Mouse (Mus musculus) cerebellum, postnatal 10 days (tissue): ENCODE measurements at regions not wholly inside any gene's neighbourhood (a gene's known extent, or its start where the extent isn't known, plus 50 kb on each side); places are given as distances from the start of the nearest gene placed in this dataset.

Experiments used
- DNase-seq, 2 experiments: peaks; one replicate each; pipeline ENCODE4 v3.0.0; 2021; ENCODE audit warnings: mixed read lengths in 2 of 2

- DNase-seq, result no peak
These were observed 50.1 kb upstream of the Arhgap29 start for GRCm38 (mm10) chr3:121902246-121902645.

GRCm38 (mm10) chr3:121900429-121900844 is 51.9 kb upstream of the Arhgap29 start:
- DNase-seq, result no peak

- DNase-seq, result peak; percentile 27 to 42
These were observed 54.3 kb upstream of the Arhgap29 start for GRCm38 (mm10) chr3:121897821-121898574.

GRCm38 (mm10) chr3:121893606-121894005 is 58.7 kb upstream of the Arhgap29 start:
- no peak for DNase-seq

- no peak for DNase-seq
These were observed 59.7 kb upstream of the Arhgap29 start for GRCm38 (mm10) chr3:121892675-121893074.

GRCm38 (mm10) chr3:121891338-121891737 is 61.0 kb upstream of the Arhgap29 start:
- no peak for DNase-seq

GRCm38 (mm10) chr3:121890563-121890962 is 61.8 kb upstream of the Arhgap29 start:
- no peak for DNase-seq

GRCm38 (mm10) chr3:121886870-121887605 is 65.3 kb upstream of the Arhgap29 start:
- no peak for DNase-seq

- DNase-seq, result no peak
These were observed 66.0 kb upstream of the Arhgap29 start for GRCm38 (mm10) chr3:121886309-121886708.

GRCm38 (mm10) chr3:121885265-121886178 is 66.8 kb upstream of the Arhgap29 start:
- DNase-seq, result peak in 1 of 2 experiments; percentile 34

GRCm38 (mm10) chr3:121884328-121885248 is 67.8 kb upstream of the Arhgap29 start:
- peak; percentile 93 to 95 for DNase-seq

GRCm38 (mm10) chr3:121880355-121880754 is 65.3 kb upstream of the Abcd3 start:
- no peak for DNase-seq

GRCm38 (mm10) chr3:121875072-121875471 is 60.0 kb upstream of the Abcd3 start:
- no peak for DNase-seq

- DNase-seq, result no peak
These were observed 59.5 kb upstream of the Abcd3 start for GRCm38 (mm10) chr3:121874576-121874975.

- DNase-seq, result no peak
These were observed 58.5 kb upstream of the Abcd3 start for GRCm38 (mm10) chr3:121873572-121873971.

- no peak for DNase-seq
These were observed 57.6 kb upstream of the Abcd3 start for GRCm38 (mm10) chr3:121872685-121873084.

GRCm38 (mm10) chr3:121871795-121872194 is 56.7 kb upstream of the Abcd3 start:
- no peak for DNase-seq

GRCm38 (mm10) chr3:121870726-121871125 is 55.6 kb upstream of the Abcd3 start:
- DNase-seq, result peak; percentile 27 to 38

GRCm38 (mm10) chr3:121869694-121870093 is 54.6 kb upstream of the Abcd3 start:
- peak; percentile 56 to 70 for DNase-seq

GRCm38 (mm10) chr3:121867301-121867700 is 52.2 kb upstream of the Abcd3 start:
- DNase-seq, result no peak

- DNase-seq, result no peak
These were observed 49.8 kb upstream of the Abcd3 start for GRCm38 (mm10) chr3:121864734-121865445.
